Mouse (Mus musculus): ENCODE measurements around the gene Satb1. TPM values are rescaled to one million over a fixed set of nuclear protein-coding genes. Genes with fewer than 3 reads are reported as not detected.

Satb1 gene
- polyA plus RNA-seq, 1 experiment, result 0.03 TPM

GRCm38 (mm10) chr17:51855261-51855660 is 22.2 kb upstream of the Satb1 start:
- H3K27me3 ChIP-seq (ENCODE audit: control insufficient read depth), result no peaks in the 10 kb centered on the region
- no peak overlapping the region for H3K4me3 ChIP-seq (replicated peaks)
- no peaks in the 10 kb centered on the region for H3K9me3 ChIP-seq (ENCODE audit: control insufficient read depth, low read length)
- H3K4me1 ChIP-seq (ENCODE audit: control insufficient read depth), result no peaks in the 10 kb centered on the region
- no peaks in the 10 kb centered on the region for H3K36me3 ChIP-seq (ENCODE audit: control insufficient read depth)
- TF ChIP-seq GATA1 (IDR thresholded peaks at IDR 0.05; ENCODE audit: low read length) (no peak), TAL1 (IDR thresholded peaks at IDR 0.05; ENCODE audit: low read length) (no peak)

GRCm38 (mm10) chr17:51853952-51854351 is 20.9 kb upstream of the Satb1 start:
- H3K9me3 ChIP-seq (ENCODE audit: control insufficient read depth, low read length), result no peaks in the 10 kb centered on the region

GRCm38 (mm10) chr17:51840596-51840995 is 7.5 kb upstream of the Satb1 start:
- peaks cover 2% of the 10 kb centered on the region for H3K27me3 ChIP-seq (ENCODE audit: control insufficient read depth)
- H3K4me3 ChIP-seq (replicated peaks), result no peak overlapping the region
- TF ChIP-seq GATA1 (IDR thresholded peaks at IDR 0.05; ENCODE audit: low read length) (no peak), TAL1 (IDR thresholded peaks at IDR 0.05; ENCODE audit: low read length) (no peak)
- no peaks in the 10 kb centered on the region for H3K36me3 ChIP-seq (ENCODE audit: control insufficient read depth)
- H3K4me1 ChIP-seq (ENCODE audit: control insufficient read depth), result no peaks in the 10 kb centered on the region
- H3K9me3 ChIP-seq (ENCODE audit: control insufficient read depth, low read length), result no peaks in the 10 kb centered on the region

More at GRCm38 (mm10) chr17:51853952-51854351, 20.9 kb upstream of the Satb1 start:
- Histone ChIP-seq H3K36me3 (ENCODE audit: control insufficient read depth) (no peaks in the 10 kb centered on the region), H3K4me3 (replicated peaks) (no peak overlapping the region), H3K4me1 (ENCODE audit: control insufficient read depth) (no peaks in the 10 kb centered on the region), H3K27me3 (ENCODE audit: control insufficient read depth) (no peaks in the 10 kb centered on the region)
- TF ChIP-seq GATA1 (IDR thresholded peaks at IDR 0.05; ENCODE audit: low read length), result no peak
- no peak for TF ChIP-seq TAL1 (IDR thresholded peaks at IDR 0.05; ENCODE audit: low read length)

GRCm38 (mm10) chr17:51839484-51839883 is 6.4 kb upstream of the Satb1 start:
- no peak for TF ChIP-seq GATA1 (IDR thresholded peaks at IDR 0.05; ENCODE audit: low read length)
- TF ChIP-seq TAL1 (IDR thresholded peaks at IDR 0.05; ENCODE audit: low read length), result no peak
- Histone ChIP-seq H3K27me3 (ENCODE audit: control insufficient read depth) (peaks cover 13% of the 10 kb centered on the region), H3K4me1 (ENCODE audit: control insufficient read depth) (no peaks in the 10 kb centered on the region), H3K9me3 (ENCODE audit: control insufficient read depth, low read length) (no peaks in the 10 kb centered on the region), H3K4me3 (replicated peaks) (no peak overlapping the region), H3K36me3 (ENCODE audit: control insufficient read depth) (no peaks in the 10 kb centered on the region)

- TF ChIP-seq GATA1 (IDR thresholded peaks at IDR 0.05; ENCODE audit: low read length) (no peak), TAL1 (IDR thresholded peaks at IDR 0.05; ENCODE audit: low read length) (no peak)
- Histone ChIP-seq H3K27me3 (ENCODE audit: control insufficient read depth) (peaks cover 39% of the 10 kb centered on the region), H3K9me3 (ENCODE audit: control insufficient read depth, low read length) (no peaks in the 10 kb centered on the region), H3K4me1 (ENCODE audit: control insufficient read depth) (no peaks in the 10 kb centered on the region; the same call in 1 of the 2 replicates), H3K4me3 (replicated peaks) (no peak overlapping the region), H3K36me3 (ENCODE audit: control insufficient read depth) (no peaks in the 10 kb centered on the region)
Measured at GRCm38 (mm10) chr17:51836901-51837300, 3.8 kb upstream of the Satb1 start.

GRCm38 (mm10) chr17:51836243-51836642 is 3.2 kb upstream of the Satb1 start:
- Histone ChIP-seq H3K9me3 (ENCODE audit: control insufficient read depth, low read length) (no peaks in the 10 kb centered on the region), H3K4me3 (replicated peaks) (no peak overlapping the region), H3K27me3 (ENCODE audit: control insufficient read depth) (peaks cover 45% of the 10 kb centered on the region), H3K36me3 (ENCODE audit: control insufficient read depth) (no peaks in the 10 kb centered on the region), H3K4me1 (ENCODE audit: control insufficient read depth) (no peaks in the 10 kb centered on the region; the same call in 1 of the 2 replicates)
- TF ChIP-seq GATA1 (IDR thresholded peaks at IDR 0.05; ENCODE audit: low read length) (no peak), TAL1 (IDR thresholded peaks at IDR 0.05; ENCODE audit: low read length) (no peak)

- Histone ChIP-seq H3K27me3 (ENCODE audit: control insufficient read depth) (peaks cover 66% of the 10 kb centered on the region), H3K9me3 (ENCODE audit: control insufficient read depth, low read length) (no peaks in the 10 kb centered on the region), H3K4me3 (replicated peaks) (no peak overlapping the region), H3K36me3 (ENCODE audit: control insufficient read depth) (no peaks in the 10 kb centered on the region), H3K4me1 (ENCODE audit: control insufficient read depth) (no peaks in the 10 kb centered on the region; the same call in 1 of the 2 replicates)
- TF ChIP-seq TAL1 (IDR thresholded peaks at IDR 0.05; ENCODE audit: low read length) (no peak), GATA1 (IDR thresholded peaks at IDR 0.05; ENCODE audit: low read length) (no peak)
Measured at GRCm38 (mm10) chr17:51833578-51834361, 680 bp upstream of the Satb1 start.

- peak overlapping the region; percentile 35 for H3K4me3 ChIP-seq (replicated peaks)
- TF ChIP-seq TAL1 (IDR thresholded peaks at IDR 0.05; ENCODE audit: low read length), result no peak
- H3K36me3 ChIP-seq (ENCODE audit: control insufficient read depth), result no peaks in the 10 kb centered on the region
- H3K4me1 ChIP-seq (ENCODE audit: control insufficient read depth), result no peaks in the 10 kb centered on the region; the same call in 1 of the 2 replicates
- peaks cover 75% of the 10 kb centered on the region for H3K27me3 ChIP-seq (ENCODE audit: control insufficient read depth)
- no peaks in the 10 kb centered on the region for H3K9me3 ChIP-seq (ENCODE audit: control insufficient read depth, low read length)
Measured at GRCm38 (mm10) chr17:51832421-51832875, 642 bp downstream of the Satb1 start.

- Histone ChIP-seq H3K9me3 (ENCODE audit: control insufficient read depth, low read length) (no peaks in the 10 kb centered on the region), H3K27me3 (ENCODE audit: control insufficient read depth) (peaks cover 76% of the 10 kb centered on the region), H3K36me3 (ENCODE audit: control insufficient read depth) (no peaks in the 10 kb centered on the region), H3K4me1 (ENCODE audit: control insufficient read depth) (no peaks in the 10 kb centered on the region; the same call in 1 of the 2 replicates), H3K4me3 (replicated peaks) (peak overlapping the region; percentile 26)
- no peak for TF ChIP-seq GATA1 (IDR thresholded peaks at IDR 0.05; ENCODE audit: low read length)
- TF ChIP-seq TAL1 (IDR thresholded peaks at IDR 0.05; ENCODE audit: low read length), result no peak
Measured at GRCm38 (mm10) chr17:51831702-51832420, 1.2 kb downstream of the Satb1 start.
